Comparison of ENCODE assay signal across 10 mouse cellular contexts in the genomic region with DNA sequence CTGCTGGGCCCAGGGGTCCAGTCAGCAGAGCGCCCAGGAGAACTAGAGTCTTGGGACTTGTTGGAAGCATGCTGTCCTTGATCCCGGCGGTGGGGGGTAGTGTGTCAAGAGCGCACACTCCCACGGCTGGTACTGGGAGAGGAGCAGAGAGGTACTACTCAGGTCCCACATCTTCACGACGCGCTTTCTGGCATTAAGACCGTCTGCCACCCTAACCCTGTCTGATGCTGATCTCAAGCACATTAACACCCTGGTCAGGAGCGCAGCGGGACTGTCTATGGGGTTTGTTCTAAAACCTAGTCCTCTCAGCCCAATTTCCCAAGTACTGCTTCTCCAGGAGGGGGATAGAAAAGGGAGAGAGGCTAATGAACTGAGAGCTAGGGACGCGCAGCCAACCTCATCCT. TPM values are rescaled to one million over a fixed set of nuclear protein-coding genes. Genes with fewer than 3 reads are reported as not detected.
DNase-seq lines count a peak whose midpoint lies in the region; ATAC-seq lines count a peak whose summit lies in the region.
"Had no signal": no experiment of that assay in that cellular context is flagged by ENCODE, and none has a peak within 500 bp of the region (broad histone marks: within the 10 kb centered on the region; RNA-seq: fewer than 3 reads in every experiment).

Gene Duox2, minus strand, starts transcription at position 354 of the 404 bp plus-strand sequence.

- no peak for DNase-seq in kidney, adult 18-20 months
- peak; percentile 56 for DNase-seq in neural tube, embryonic 10.5 days (ENCODE audit: extremely low spot score, low spot score)
- DNase-seq in right cerebral cortex, postnatal 36 days (ENCODE audit: low spot score in 2 of 2) = no peak
- DNase-seq in cerebellum, adult 9-11 months = no peak
- no peak for DNase-seq in Muller cell, postnatal 12 days (ENCODE audit: inconsistent ontology term)
- DNase-seq: layer of hippocampus, postnatal 36 days had no signal

- H3K9ac ChIP-seq in kidney, embryonic 15.5 days = no peak within 1 kb of the TSS
- no peak within 1 kb of the TSS for H3K9ac ChIP-seq in embryonic facial prominence, embryonic 15.5 days
- no peak within 1 kb of the TSS for H3K9ac ChIP-seq in intestine, embryonic 16.5 days (ENCODE audit: low read depth, low read length)

- no peaks in the 10 kb centered on the region for H3K9me3 ChIP-seq in kidney, embryonic 15.5 days (replicated peaks)
- no peaks in the 10 kb centered on the region for H3K9me3 ChIP-seq in embryonic facial prominence, embryonic 15.5 days (replicated peaks)
- no peaks in the 10 kb centered on the region for H3K9me3 ChIP-seq in intestine, embryonic 16.5 days (ENCODE audit: control insufficient read depth, low read length)

- H3K27ac ChIP-seq in kidney, embryonic 15.5 days = no peak within 1 kb of the TSS
- H3K27ac ChIP-seq in embryonic facial prominence, embryonic 15.5 days (replicated peaks) = no peak within 1 kb of the TSS
- H3K27ac ChIP-seq in intestine, embryonic 16.5 days (ENCODE audit: low read length) = no peak within 1 kb of the TSS

- WGBS in kidney, embryonic 15.5 days = 3% methylated on average over 13 of the region's 13 CpGs
- whole genome bisulfite sequencing in embryonic facial prominence, embryonic 15.5 days = 2% methylated on average over 13 of the region's 13 CpGs
- 3% methylated on average over 13 of the region's 13 CpGs for WGBS in intestine, embryonic 16.5 days

- H3K4me1 ChIP-seq in kidney, embryonic 15.5 days = peaks cover 46% of the 10 kb centered on the region
- H3K4me1 ChIP-seq in embryonic facial prominence, embryonic 15.5 days = peaks cover 39% of the 10 kb centered on the region
- peaks cover 28% of the 10 kb centered on the region for H3K4me1 ChIP-seq in intestine, embryonic 16.5 days (ENCODE audit: control insufficient read depth, insufficient read depth, low read length)

- H3K4me2 ChIP-seq in kidney, embryonic 15.5 days = peak within 1 kb of the TSS; percentile 52
- H3K4me2 ChIP-seq in embryonic facial prominence, embryonic 15.5 days (replicated peaks) = peak within 1 kb of the TSS; percentile 47
- peak within 1 kb of the TSS; percentile 57 for H3K4me2 ChIP-seq in intestine, embryonic 16.5 days (ENCODE audit: low read depth, low read length)

- ATAC-seq in kidney, embryonic 15.5 days (replicated peaks; ENCODE audit: low FRiP score) = no peak
- no peak for ATAC-seq in embryonic facial prominence, embryonic 15.5 days (ENCODE audit: insufficient number of reproducible peaks, low FRiP score, low TSS enrichment, low read depth)
- no peak for ATAC-seq in intestine, embryonic 16.5 days
- ATAC-seq: Patski had no signal

- H3K27me3 ChIP-seq in kidney, embryonic 15.5 days = peaks cover 100% of the 10 kb centered on the region
- H3K27me3 ChIP-seq in embryonic facial prominence, embryonic 15.5 days = peaks cover 91% of the 10 kb centered on the region
- peaks cover 80% of the 10 kb centered on the region for H3K27me3 ChIP-seq in intestine, embryonic 16.5 days (replicated peaks; ENCODE audit: control insufficient read depth, insufficient read depth, low read length)

- peak within 1 kb of the TSS; percentile 33 for H3K4me3 ChIP-seq in kidney, embryonic 15.5 days (replicated peaks)
- H3K4me3 ChIP-seq in embryonic facial prominence, embryonic 15.5 days (replicated peaks) = peak within 1 kb of the TSS; percentile 28
- peak within 1 kb of the TSS; percentile 37 for H3K4me3 ChIP-seq in intestine, embryonic 16.5 days (ENCODE audit: low read length)

- H3K36me3 ChIP-seq in kidney, embryonic 15.5 days = no peaks in the 10 kb centered on the region
- H3K36me3 ChIP-seq in embryonic facial prominence, embryonic 15.5 days = no peaks in the 10 kb centered on the region
- H3K36me3 ChIP-seq in intestine, embryonic 16.5 days (ENCODE audit: control insufficient read depth, insufficient read depth, low read length) = no peaks in the 10 kb centered on the region

RNA-seq across cellular contexts. Expression of gene Duox2, which starts in this region (rescaled TPM):
- 0.10 and 0.19 TPM in 2 replicates for polyA plus RNA-seq in kidney, embryonic 15.5 days (2015; fragmentation: Nextera tagmentation; extraction: Ambion mirVana)
- 0.05 and 0.11 TPM in 2 replicates for polyA plus RNA-seq in embryonic facial prominence, embryonic 15.5 days (2015; fragmentation: Nextera tagmentation; extraction: Ambion mirVana)
- 0.06 and 0.07 TPM in 2 replicates for polyA plus RNA-seq in intestine, embryonic 16.5 days (2015; fragmentation: Nextera tagmentation; extraction: Ambion mirVana)
